Mouse (Mus musculus): ENCODE measurements around the gene Dennd4b.
A peak's percentile ranks its signal among the peaks of the same experiment; 100 is the strongest.
"Not testable (repeated sequence)": the region's sequence is repeated elsewhere in the genome, so short reads cannot be mapped to it uniquely, and the experiment has no call there.

The Dennd4b gene

GRCm38 (mm10) chr3:90265034-90265931, at the start of gene Dennd4b:
TSS of gene Dennd4b (plus strand) at chr3:90265185.
- peak; percentile 95 to 97 for DNase-seq (ENCODE audit: low spot score in 2 of 2)

GRCm38 (mm10) chr3:90215825-90216380, 49.1 kb upstream of the Dennd4b start:
- peak in 1 of 2 experiments; percentile 25 for DNase-seq (ENCODE audit: low spot score in 2 of 2)

- DNase-seq (ENCODE audit: low spot score in 2 of 2): peak; percentile 36 to 58
Measured at GRCm38 (mm10) chr3:90220088-90220487, 44.9 kb upstream of the Dennd4b start.

- DNase-seq (ENCODE audit: low spot score in 2 of 2): peak; percentile 25 to 47
Measured at GRCm38 (mm10) chr3:90220531-90220951, 44.4 kb upstream of the Dennd4b start.

GRCm38 (mm10) chr3:90221123-90221522, 43.9 kb upstream of the Dennd4b start:
- no peak for DNase-seq (ENCODE audit: low spot score in 2 of 2)

GRCm38 (mm10) chr3:90222455-90222854, 42.5 kb upstream of the Dennd4b start:
- no peak for DNase-seq (ENCODE audit: low spot score in 2 of 2)

- no peak for DNase-seq (ENCODE audit: low spot score in 2 of 2)
Measured at GRCm38 (mm10) chr3:90222941-90223340, 42.0 kb upstream of the Dennd4b start.

GRCm38 (mm10) chr3:90224331-90224730, 40.7 kb upstream of the Dennd4b start:
- no peak for DNase-seq (ENCODE audit: low spot score in 2 of 2)

- DNase-seq (ENCODE audit: low spot score in 2 of 2): peak in 1 of 2 experiments; percentile 60
Measured at GRCm38 (mm10) chr3:90231075-90231474, 33.9 kb upstream of the Dennd4b start.

- DNase-seq (ENCODE audit: low spot score in 2 of 2): peak; percentile 94 to 95
Measured at GRCm38 (mm10) chr3:90231507-90232333, 33.3 kb upstream of the Dennd4b start, which contains the start of gene Jtb. TSS of gene Jtb (plus strand) at chr3:90231597.

GRCm38 (mm10) chr3:90241251-90241650, 23.7 kb upstream of the Dennd4b start:
- no peak for DNase-seq (ENCODE audit: low spot score in 2 of 2)

- DNase-seq (ENCODE audit: low spot score in 2 of 2): no peak
Measured at GRCm38 (mm10) chr3:90241669-90242358, 23.2 kb upstream of the Dennd4b start.

- DNase-seq (ENCODE audit: low spot score in 2 of 2): no peak
Measured at GRCm38 (mm10) chr3:90242984-90243775, 21.8 kb upstream of the Dennd4b start, which contains the start of gene Creb3l4. TSS of gene Creb3l4 (minus strand) at chr3:90243512.

- no peak for DNase-seq (ENCODE audit: low spot score in 2 of 2)
Measured at GRCm38 (mm10) chr3:90245406-90245805, 19.6 kb upstream of the Dennd4b start.

GRCm38 (mm10) chr3:90247630-90247959, 17.4 kb upstream of the Dennd4b start:
- peak in 1 of 2 experiments; percentile 27 for DNase-seq (ENCODE audit: low spot score in 2 of 2)

GRCm38 (mm10) chr3:90247960-90248745, 16.8 kb upstream of the Dennd4b start, which contains the start of gene Slc39a1:
TSS of gene Slc39a1 (plus strand) at chr3:90248172.
- peak; percentile 91 to 92 for DNase-seq (ENCODE audit: low spot score in 2 of 2)

GRCm38 (mm10) chr3:90248746-90249100, 16.3 kb upstream of the Dennd4b start:
- DNase-seq (ENCODE audit: low spot score in 2 of 2): peak in 1 of 2 experiments; percentile 31

GRCm38 (mm10) chr3:90250791-90251190, 14.2 kb upstream of the Dennd4b start:
- DNase-seq (ENCODE audit: low spot score in 2 of 2): no peak

- DNase-seq (ENCODE audit: low spot score in 2 of 2): not testable (repeated sequence)
Measured at GRCm38 (mm10) chr3:90251731-90252226, 13.2 kb upstream of the Dennd4b start.
